Mouse (Mus musculus) forebrain, embryonic 12.5 days (tissue): ENCODE measurements around the gene Wdr18. TPM values are rescaled to one million over a fixed set of nuclear protein-coding genes. Genes with fewer than 3 reads are reported as not detected.

Experiments
- ATAC-seq: fragments of 200-750 bp; cut with Nextera tagmentation; 2 replicates; pipeline ENCODE4 v1.8.0; 2017; ENCODE audit warnings: moderate TSS enrichment; ENCODE audit not compliant: low FRiP score
- H3K27ac ChIP-seq: fragments of 300-500 bp; sonication (generic); 2 replicates; pipeline ENCODE4 v1.5.1; 2016; ENCODE audit warnings: mild to moderate bottlenecking
- H3K27me3 ChIP-seq: fragments of 300-500 bp; sonication (generic); 2 replicates; pipeline ENCODE4 v1.6.1; 2016; ENCODE audit warnings: mild to moderate bottlenecking
- H3K36me3 ChIP-seq: fragments of 300-500 bp; sonication (generic); replicated peaks from 2 replicates; pipeline ENCODE4 v1.6.1; 2016; ENCODE audit warnings: mild to moderate bottlenecking
- H3K4me1 ChIP-seq: fragments of 300-500 bp; sonication (generic); 2 replicates; pipeline ENCODE4 v1.6.1; 2016
- H3K4me2 ChIP-seq: fragments of 300-500 bp; sonication (generic); 2 replicates; pipeline ENCODE4 v1.6.1; 2016; ENCODE audit warnings: mild to moderate bottlenecking, moderate library complexity
- H3K4me3 ChIP-seq: fragments of 300-500 bp; sonication (generic); replicated peaks from 2 replicates; pipeline ENCODE4 v1.5.1; 2016; ENCODE audit warnings: mild to moderate bottlenecking
- H3K9ac ChIP-seq: fragments of 300-500 bp; sonication (generic); 2 replicates; pipeline ENCODE4 v1.6.1; 2016; ENCODE audit warnings: mild to moderate bottlenecking
- H3K9me3 ChIP-seq: fragments of 300-500 bp; sonication (generic); 2 replicates; pipeline ENCODE4 v1.6.1; 2016
- WGBS: fragments of 180-500 bp; shearing (Covaris S2); methylation state at CpG from one replicate; pipeline ENCODE4 v1.1.7; 2016; 5-methylcytosine and 5-hydroxymethylcytosine counted together
- polyA plus RNA-seq: library from polyadenylated mRNA; unstranded; fragments of >200 nt; fragmentation: Nextera tagmentation; extraction: Ambion mirVana; gene quantifications from 2 replicates; pipeline ENCODE4 v1.2.1, GENCODE M21; 2016

Wdr18 gene
- polyA plus RNA-seq, 1 experiment from 2014 or later = 96.0 TPM

- Histone ChIP-seq H3K9ac (0 out of 2 replicates have a peak overlapping the region, but pooled peaks have one; percentile 12), H3K9me3 (no peaks in the 10 kb centered on the region), H3K4me2 (peak overlapping the region; percentile 38; the same call in 1 of the 2 replicates), H3K27me3 (peaks cover 71% of the 10 kb centered on the region), H3K36me3 (no peaks in the 10 kb centered on the region), H3K4me1 (peaks cover 47% of the 10 kb centered on the region), H3K4me3 (0 out of 2 replicates have a peak overlapping the region, but pooled peaks have one; percentile 24), H3K27ac (no peak overlapping the region)
- WGBS = 18% methylated on average over 26 of the region's 26 CpGs
- ATAC-seq = no peak
Measured at GRCm38 (mm10) chr10:79920056-79920890, 39.7 kb upstream of the Wdr18 start.

GRCm38 (mm10) chr10:79920958-79921535 is 38.9 kb upstream of the Wdr18 start, which contains the start of gene R3hdm4:
Gene R3hdm4, minus strand, starts transcription at chr10:79921208.
- 3% methylated on average over 35 of the region's 41 CpGs for WGBS
- Histone ChIP-seq H3K9ac (peak within 1 kb of the TSS; percentile 12; the same call in 1 of the 2 replicates), H3K4me1 (peaks cover 46% of the 10 kb centered on the region)

GRCm38 (mm10) chr10:79921572-79921971 is 38.4 kb upstream of the Wdr18 start:
- ATAC-seq = no peak
- peaks cover 71% of the 10 kb centered on the region for H3K27me3 ChIP-seq
- H3K4me2 ChIP-seq = peak overlapping the region; percentile 38
- H3K4me1 ChIP-seq = peaks cover 48% of the 10 kb centered on the region
- H3K27ac ChIP-seq = no peak overlapping the region
- H3K36me3 ChIP-seq = no peaks in the 10 kb centered on the region
- peak overlapping the region; percentile 24 for H3K4me3 ChIP-seq
- H3K9ac ChIP-seq = no peak overlapping the region; the same call in 1 of the 2 replicates
- no peaks in the 10 kb centered on the region for H3K9me3 ChIP-seq
- under 1% methylated on average over 34 of the region's 34 CpGs for WGBS

More at GRCm38 (mm10) chr10:79920958-79921535, 38.9 kb upstream of the Wdr18 start, which contains the start of gene R3hdm4:
- H3K4me2 ChIP-seq = peak within 1 kb of the TSS; percentile 38
- H3K36me3 ChIP-seq = no peaks in the 10 kb centered on the region
- peaks cover 71% of the 10 kb centered on the region for H3K27me3 ChIP-seq
- ATAC-seq = no peak
- H3K27ac ChIP-seq = no peak within 1 kb of the TSS
- no peaks in the 10 kb centered on the region for H3K9me3 ChIP-seq
- H3K4me3 ChIP-seq = peak within 1 kb of the TSS; percentile 24

GRCm38 (mm10) chr10:79924998-79925784 is 34.8 kb upstream of the Wdr18 start:
- ATAC-seq = peak; percentile 2; the same call in 1 of the 2 replicates
- no peaks in the 10 kb centered on the region for H3K36me3 ChIP-seq
- H3K4me3 ChIP-seq = 0 out of 2 replicates have a peak overlapping the region, but pooled peaks have one; percentile 90
- no peak overlapping the region for H3K4me2 ChIP-seq
- no peaks in the 10 kb centered on the region for H3K9me3 ChIP-seq
- 0 out of 2 replicates have a peak overlapping the region, but pooled peaks have one; percentile 8 for H3K27ac ChIP-seq
- peaks cover 42% of the 10 kb centered on the region for H3K27me3 ChIP-seq
- no peak overlapping the region for H3K9ac ChIP-seq
- H3K4me1 ChIP-seq = peaks cover 51% of the 10 kb centered on the region
- 12% methylated on average over 29 of the region's 29 CpGs for WGBS

- ATAC-seq = peak; percentile 10; the same call in 1 of the 2 replicates
- no peaks in the 10 kb centered on the region for H3K9me3 ChIP-seq
- 13% methylated on average over 15 of the region's 15 CpGs for WGBS
- H3K27ac ChIP-seq = peak overlapping the region; percentile 65
- peaks cover 34% of the 10 kb centered on the region for H3K27me3 ChIP-seq
- peak overlapping the region; percentile 89 for H3K4me2 ChIP-seq
- peak overlapping the region; percentile 90 for H3K4me3 ChIP-seq
- H3K9ac ChIP-seq = peak overlapping the region; percentile 87
- peaks cover 4% of the 10 kb centered on the region for H3K36me3 ChIP-seq
- peaks cover 45% of the 10 kb centered on the region for H3K4me1 ChIP-seq
Measured at GRCm38 (mm10) chr10:79925785-79926490, 34.0 kb upstream of the Wdr18 start.

GRCm38 (mm10) chr10:79926491-79927323 is 33.2 kb upstream of the Wdr18 start, which contains the start of gene Arid3a:
Gene Arid3a, plus strand, starts transcription at chr10:79927043.
- H3K4me1 ChIP-seq = peaks cover 38% of the 10 kb centered on the region
- H3K27me3 ChIP-seq = peaks cover 27% of the 10 kb centered on the region
- H3K9ac ChIP-seq = peak within 1 kb of the TSS; percentile 87
- peak within 1 kb of the TSS; percentile 90 for H3K4me3 ChIP-seq
- peaks cover 12% of the 10 kb centered on the region for H3K36me3 ChIP-seq
- peak; percentile 80 for ATAC-seq
- H3K4me2 ChIP-seq = peak within 1 kb of the TSS; percentile 89
- under 1% methylated on average over 63 of the region's 63 CpGs for WGBS
- no peaks in the 10 kb centered on the region for H3K9me3 ChIP-seq
- peak within 1 kb of the TSS; percentile 92 for H3K27ac ChIP-seq

GRCm38 (mm10) chr10:79927324-79928029 is 32.5 kb upstream of the Wdr18 start:
- ATAC-seq = peak; percentile 44
- H3K27me3 ChIP-seq = peaks cover 19% of the 10 kb centered on the region
- peak overlapping the region; percentile 87 for H3K9ac ChIP-seq
- H3K27ac ChIP-seq = peak overlapping the region; percentile 92
- H3K4me2 ChIP-seq = peak overlapping the region; percentile 89
- H3K36me3 ChIP-seq = peaks cover 19% of the 10 kb centered on the region
- H3K4me1 ChIP-seq = peaks cover 43% of the 10 kb centered on the region
- no peaks in the 10 kb centered on the region for H3K9me3 ChIP-seq
- H3K4me3 ChIP-seq = peak overlapping the region; percentile 90
- WGBS = under 1% methylated on average over 54 of the region's 54 CpGs

GRCm38 (mm10) chr10:79928030-79928694 is 31.8 kb upstream of the Wdr18 start:
- H3K9me3 ChIP-seq = no peaks in the 10 kb centered on the region
- peak overlapping the region; percentile 92 for H3K27ac ChIP-seq
- H3K4me2 ChIP-seq = peak overlapping the region; percentile 89
- peak overlapping the region; percentile 87 for H3K9ac ChIP-seq
- no peak for ATAC-seq
- WGBS = under 1% methylated on average over 28 of the region's 29 CpGs
- peaks cover 50% of the 10 kb centered on the region for H3K4me1 ChIP-seq
- H3K36me3 ChIP-seq = peaks cover 26% of the 10 kb centered on the region
- peak overlapping the region; percentile 90 for H3K4me3 ChIP-seq
- H3K27me3 ChIP-seq = peaks cover 12% of the 10 kb centered on the region

- peak overlapping the region; percentile 87 for H3K9ac ChIP-seq
- peak overlapping the region; percentile 90 for H3K4me3 ChIP-seq
- H3K9me3 ChIP-seq = no peaks in the 10 kb centered on the region
- H3K27me3 ChIP-seq = peaks cover 3% of the 10 kb centered on the region
- H3K27ac ChIP-seq = peak overlapping the region; percentile 92; the same call in 1 of the 2 replicates
- 25% methylated on average over 9 of the region's 9 CpGs for WGBS
- no peak for ATAC-seq
- H3K4me1 ChIP-seq = peaks cover 59% of the 10 kb centered on the region
- peaks cover 36% of the 10 kb centered on the region for H3K36me3 ChIP-seq
- H3K4me2 ChIP-seq = peak overlapping the region; percentile 89
Measured at GRCm38 (mm10) chr10:79928907-79929701, 30.8 kb upstream of the Wdr18 start.
